Mouse (Mus musculus) cerebellum, adult 2 months (tissue): ENCODE measurements at regions not wholly inside any gene's neighbourhood (a gene's known extent, or its start where the extent isn't known, plus 50 kb on each side); places are given as distances from the start of the nearest gene placed in this dataset.

Experiments used
- DNase-seq, 2 experiments: peaks; one replicate each; pipeline ENCODE4 v3.0.0; 2021
- H3K27ac ChIP-seq: fragments of 200-500 bp; 2 replicates; pipeline ENCODE4 v1.5.1; 2012; ENCODE audit warnings: low read length, control low read depth, inconsistent platforms; ENCODE audit not compliant: insufficient read depth
- H3K27me3 ChIP-seq: fragments of 200-500 bp; 2 replicates; pipeline ENCODE4 v1.6.1; 2012; ENCODE audit warnings: inconsistent platforms, mild to moderate bottlenecking, low read length, moderate library complexity; ENCODE audit not compliant: control insufficient read depth, insufficient read depth
- H3K4me1 ChIP-seq: fragments of 200-500 bp; 2 replicates; pipeline ENCODE4 v1.6.1; 2011; ENCODE audit warnings: low read length; ENCODE audit not compliant: control insufficient read depth, insufficient read depth
- H3K4me3 ChIP-seq: fragments of 200-500 bp; replicated peaks from 2 replicates; pipeline ENCODE3; 2011; ENCODE audit warnings: mild to moderate bottlenecking, low read depth, low read length, control low read depth; ENCODE audit not compliant: insufficient read depth
- CTCF ChIP-seq: fragments of 200-500 bp; IDR thresholded peaks from 2 replicates; pipeline ENCODE4 v1.5.1; 2011; ENCODE audit warnings: low read depth, mild to moderate bottlenecking, control low read depth, low read length, moderate library complexity, borderline replicate concordance; ENCODE audit not compliant: insufficient read depth
- POLR2A ChIP-seq: fragments of 200-500 bp; IDR thresholded peaks from 2 replicates; pipeline ENCODE4 v1.6.1; 2011; ENCODE audit warnings: low read length, control low read depth, borderline replicate concordance; ENCODE audit not compliant: insufficient read depth
- WGBS: fragments of 180-500 bp; shearing (Covaris S2); methylation state at CpG from one replicate; pipeline ENCODE4 v1.1.7; 2018; 5-methylcytosine and 5-hydroxymethylcytosine counted together

DNA sequence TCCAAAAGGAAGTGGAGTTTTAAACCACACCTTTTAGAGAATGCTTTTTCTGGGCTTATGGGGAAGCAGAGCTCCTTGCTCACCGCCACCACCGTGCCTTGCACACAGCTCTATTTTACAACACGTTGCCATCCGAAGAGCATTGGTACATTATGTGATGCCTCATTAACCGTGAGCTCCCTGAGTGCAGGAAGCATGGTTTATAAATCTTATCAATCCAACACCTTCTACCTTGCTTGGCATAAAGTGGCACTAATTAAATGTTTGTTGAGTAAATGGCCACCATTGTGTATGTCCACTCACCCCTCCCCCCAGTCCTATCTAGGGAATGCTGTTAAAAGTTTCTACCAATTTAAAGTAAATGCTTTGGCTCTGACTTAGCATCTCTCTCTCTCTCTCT lies 206.6 kb downstream of the Grb14 start:
- H3K27ac ChIP-seq = no peak overlapping the region
- no peak overlapping the region for H3K4me3 ChIP-seq
- DNase-seq = no peak
- no peak for TF ChIP-seq CTCF
- no peak for TF ChIP-seq POLR2A
- no peaks in the 10 kb centered on the region for H3K27me3 ChIP-seq
- H3K4me1 ChIP-seq = no peaks in the 10 kb centered on the region
- 83% methylated on average over 5 of the region's 5 CpGs for WGBS
